Mouse (Mus musculus): ENCODE results near the gene Olfr1402.

DNA sequence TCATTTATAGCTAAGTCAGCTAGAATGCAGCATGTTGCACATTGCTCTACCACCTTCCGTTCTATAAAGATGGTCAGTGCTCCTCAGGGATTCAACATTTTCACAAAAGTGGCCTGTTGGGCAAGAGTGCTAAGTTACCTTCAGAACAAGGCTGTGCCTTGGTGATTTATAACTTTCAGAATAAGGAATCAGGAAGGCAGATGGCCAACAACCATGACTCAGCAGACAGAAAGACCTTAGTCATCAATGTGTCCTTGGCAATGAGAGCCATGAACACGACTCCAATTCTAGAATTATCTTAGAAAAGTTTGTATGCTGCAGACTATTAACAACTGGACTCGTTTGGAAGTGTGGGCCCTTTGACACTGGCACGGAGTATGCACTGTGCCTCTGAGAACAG is 33.5 kb upstream of the Olfr1402 start:
- TF ChIP-seq CTCF (IDR thresholded peaks at IDR 0.05; ENCODE audit: control insufficient read depth, insufficient read depth, insufficient replicate concordance, low read depth, low read length) (no peak), POLR2A (IDR thresholded peaks at IDR 0.05; ENCODE audit: control insufficient read depth, low read depth, low read length) (no peak)
